Mouse (Mus musculus) cerebellum, postnatal 36 days (tissue): ENCODE measurements around the gene Kdm1a.

Source experiments
- DNase-seq, 2 experiments: peaks; one replicate each; pipeline ENCODE4 v3.0.0; 2021 to 2022; ENCODE audit warnings: mixed read lengths in 2 of 2

Gene Kdm1a

GRCm38 (mm10) chr4:136524309-136524708 lies 78.2 kb downstream of the Kdm1a start:
- no peak for DNase-seq

GRCm38 (mm10) chr4:136521898-136522297 lies 80.6 kb downstream of the Kdm1a start:
- no peak for DNase-seq

GRCm38 (mm10) chr4:136519866-136520265 lies 82.7 kb downstream of the Kdm1a start:
- DNase-seq = no peak

GRCm38 (mm10) chr4:136518576-136518975 lies 83.9 kb downstream of the Kdm1a start:
- no peak for DNase-seq

- DNase-seq = no peak
Measured at GRCm38 (mm10) chr4:136518141-136518540, 84.4 kb downstream of the Kdm1a start.

- no peak for DNase-seq
Measured at GRCm38 (mm10) chr4:136512905-136513304, 89.6 kb downstream of the Kdm1a start.

GRCm38 (mm10) chr4:136511708-136512107 lies 90.8 kb downstream of the Kdm1a start:
- no peak for DNase-seq

- no peak for DNase-seq
Measured at GRCm38 (mm10) chr4:136509857-136510256, 92.7 kb downstream of the Kdm1a start.

GRCm38 (mm10) chr4:136505426-136506215 lies 96.9 kb downstream of the Kdm1a start:
- no peak for DNase-seq
